Mouse (Mus musculus) neural tube, embryonic 13.5 days (tissue): ENCODE data around the gene Vmn1r214. TPM values are rescaled to one million over a fixed set of nuclear protein-coding genes. Genes with fewer than 3 reads are reported as not detected.

ENCODE experiments used
- ATAC-seq: fragments of 200-750 bp; cut with Nextera tagmentation; 2 replicates; pipeline ENCODE4 v1.8.0; 2017; ENCODE audit warnings: low read depth, mild to moderate bottlenecking, moderate TSS enrichment, moderate library complexity
- H3K27ac ChIP-seq: fragments of 300-500 bp; sonication (generic); replicated peaks from 2 replicates; pipeline ENCODE4 v1.5.1; 2015; ENCODE audit warnings: moderate library complexity, mild to moderate bottlenecking, inconsistent platforms
- H3K27me3 ChIP-seq: fragments of 300-500 bp; sonication (generic); 2 replicates; pipeline ENCODE4 v1.6.1; 2015; ENCODE audit warnings: mild to moderate bottlenecking, inconsistent platforms
- H3K36me3 ChIP-seq: fragments of 300-500 bp; sonication (generic); 2 replicates; pipeline ENCODE4 v1.6.1; 2015; ENCODE audit warnings: mild to moderate bottlenecking, inconsistent platforms
- H3K4me1 ChIP-seq: fragments of 300-500 bp; sonication (generic); replicated peaks from 2 replicates; pipeline ENCODE4 v1.6.1; 2015; ENCODE audit warnings: inconsistent platforms
- H3K4me2 ChIP-seq: fragments of 300-500 bp; sonication (generic); 2 replicates; pipeline ENCODE4 v1.6.1; 2015; ENCODE audit warnings: inconsistent platforms, mild to moderate bottlenecking, moderate library complexity
- H3K4me3 ChIP-seq: fragments of 300-500 bp; sonication (generic); 2 replicates; pipeline ENCODE4 v1.5.1; 2015; ENCODE audit warnings: mild to moderate bottlenecking, inconsistent platforms
- H3K9ac ChIP-seq: fragments of 300-500 bp; sonication (generic); 2 replicates; pipeline ENCODE4 v1.6.1; 2015; ENCODE audit warnings: moderate library complexity, mild to moderate bottlenecking, inconsistent platforms
- H3K9me3 ChIP-seq: fragments of 300-500 bp; sonication (generic); 2 replicates; pipeline ENCODE4 v1.6.1; 2016; ENCODE audit warnings: inconsistent platforms
- WGBS: fragments of 180-500 bp; shearing (Covaris S2); methylation state at CpG from one replicate; pipeline ENCODE4 v1.1.7; 2015; 5-methylcytosine and 5-hydroxymethylcytosine counted together
- polyA plus RNA-seq: library from polyadenylated mRNA; unstranded; fragments of >200 nt; fragmentation: Nextera tagmentation; extraction: Ambion mirVana; gene quantifications from 2 replicates; pipeline ENCODE4 v1.2.1, GENCODE M21; 2015

Gene Vmn1r214
- polyA plus RNA-seq, result not detected in 2 replicates

DNA sequence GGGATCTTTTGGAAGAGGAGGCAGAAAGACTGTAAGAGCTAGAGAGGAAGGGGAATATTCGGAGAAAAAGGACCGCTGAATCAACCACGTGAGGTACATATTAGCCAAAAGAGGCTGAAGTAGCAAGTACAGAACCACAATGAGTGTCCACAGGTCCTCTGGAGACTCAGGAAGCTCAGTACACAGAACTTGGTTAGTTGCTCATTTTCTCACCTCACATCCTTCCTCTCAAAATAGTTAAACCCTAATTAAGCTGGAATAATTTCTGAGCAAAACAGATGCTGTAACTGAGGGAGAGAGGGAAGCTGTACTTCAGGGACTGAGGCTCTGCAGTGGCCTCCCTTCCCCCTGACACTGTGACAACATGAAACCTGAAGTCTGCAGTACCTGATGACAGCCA lies at the start of gene Vmn1r214:
Gene Vmn1r214 (plus strand): TSS at position 301 of the 400 bp plus-strand sequence.
- Histone ChIP-seq H3K4me2 (no peak within 1 kb of the TSS), H3K9ac (no peak within 1 kb of the TSS), H3K9me3 (no peaks in the 10 kb centered on the region), H3K4me1 (no peaks in the 10 kb centered on the region), H3K4me3 (no peak within 1 kb of the TSS), H3K36me3 (no peaks in the 10 kb centered on the region), H3K27me3 (no peaks in the 10 kb centered on the region), H3K27ac (no peak within 1 kb of the TSS)
- 76% methylated on average over 3 of the region's 3 CpGs for WGBS
- ATAC-seq, result no peak

DNA sequence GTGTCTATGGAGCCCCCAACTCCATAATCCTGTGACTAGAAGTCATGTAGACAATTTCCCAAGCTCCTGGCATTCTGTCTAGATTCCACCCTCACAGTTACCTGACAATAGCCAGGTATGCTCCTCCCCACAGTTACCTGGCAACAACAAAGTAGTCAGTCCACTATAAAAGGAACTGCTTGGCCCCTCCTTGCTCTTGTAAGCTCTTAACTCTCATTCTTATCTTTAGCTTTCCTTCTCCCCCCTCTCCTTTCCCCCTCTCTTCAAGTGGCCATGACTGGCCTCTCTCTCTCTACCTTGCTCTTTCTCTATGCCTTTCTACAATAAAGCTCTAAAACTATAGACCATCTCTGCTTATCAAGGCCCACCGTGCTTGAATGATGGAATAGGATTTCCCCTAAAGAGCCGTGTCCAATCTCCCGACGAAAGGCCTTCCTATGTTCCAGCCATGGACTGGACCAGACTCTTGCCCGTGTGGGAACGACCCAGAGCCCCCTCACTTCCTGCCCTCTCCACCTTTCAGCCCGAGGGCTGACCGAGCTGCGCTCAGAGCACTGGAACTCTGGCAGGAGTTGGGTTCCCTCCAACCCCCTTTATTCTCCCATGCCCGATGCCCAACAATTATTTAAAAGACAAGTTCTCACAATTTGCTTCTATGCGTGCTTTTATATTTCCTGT lies 39.9 kb upstream of the Vmn1r214 start:
- ATAC-seq, result no peak
- 93% methylated on average over 11 of the region's 11 CpGs for WGBS
- no peaks in the 10 kb centered on the region for H3K27me3 ChIP-seq

GRCm38 (mm10) chr13:22992178-22992700 lies 38.0 kb upstream of the Vmn1r214 start:
- Histone ChIP-seq H3K4me1 (no peaks in the 10 kb centered on the region), H3K9me3 (no peaks in the 10 kb centered on the region), H3K9ac (no peak overlapping the region), H3K27me3 (no peaks in the 10 kb centered on the region), H3K4me3 (no peak overlapping the region), H3K27ac (no peak overlapping the region), H3K36me3 (no peaks in the 10 kb centered on the region), H3K4me2 (no peak overlapping the region)
- no peak for ATAC-seq
- 29% methylated on average over 1 of the region's 1 CpGs for WGBS

More for the DNA sequence above, 39.9 kb upstream of the Vmn1r214 start:
- Histone ChIP-seq H3K4me2 (no peak overlapping the region), H3K9ac (no peak overlapping the region), H3K27ac (no peak overlapping the region), H3K9me3 (no peaks in the 10 kb centered on the region), H3K4me3 (no peak overlapping the region), H3K36me3 (no peaks in the 10 kb centered on the region), H3K4me1 (no peaks in the 10 kb centered on the region)

GRCm38 (mm10) chr13:22992721-22993120 lies 37.5 kb upstream of the Vmn1r214 start:
- Histone ChIP-seq H3K27ac (no peak overlapping the region), H3K9me3 (no peaks in the 10 kb centered on the region), H3K9ac (no peak overlapping the region), H3K27me3 (no peaks in the 10 kb centered on the region), H3K4me1 (no peaks in the 10 kb centered on the region), H3K36me3 (no peaks in the 10 kb centered on the region), H3K4me3 (no peak overlapping the region), H3K4me2 (no peak overlapping the region)
- ATAC-seq, result no peak
- 43% methylated on average over 2 of the region's 2 CpGs for WGBS

GRCm38 (mm10) chr13:23007356-23007755 lies 22.9 kb upstream of the Vmn1r214 start, which contains the start of gene Vmn1r213:
Gene Vmn1r213, plus strand, starts transcription at chr13:23007656.
- Histone ChIP-seq H3K27ac (no peak within 1 kb of the TSS), H3K4me1 (no peaks in the 10 kb centered on the region), H3K9ac (no peak within 1 kb of the TSS), H3K36me3 (no peaks in the 10 kb centered on the region), H3K4me2 (no peak within 1 kb of the TSS), H3K27me3 (no peaks in the 10 kb centered on the region), H3K9me3 (no peaks in the 10 kb centered on the region), H3K4me3 (no peak within 1 kb of the TSS)
- WGBS, result 82% methylated on average over 1 of the region's 1 CpGs
- no peak for ATAC-seq

GRCm38 (mm10) chr13:23018158-23018557 lies 12.1 kb upstream of the Vmn1r214 start:
- H3K4me3 ChIP-seq, result no peak overlapping the region
- no peaks in the 10 kb centered on the region for H3K36me3 ChIP-seq
- ATAC-seq, result no peak
- no peaks in the 10 kb centered on the region for H3K4me1 ChIP-seq
- no peak overlapping the region for H3K4me2 ChIP-seq
- no peak overlapping the region for H3K9ac ChIP-seq
- H3K27me3 ChIP-seq, result no peaks in the 10 kb centered on the region
- no peak overlapping the region for H3K27ac ChIP-seq
- H3K9me3 ChIP-seq, result no peaks in the 10 kb centered on the region

GRCm38 (mm10) chr13:23024812-23025211 lies 5.4 kb upstream of the Vmn1r214 start:
- Histone ChIP-seq H3K36me3 (no peaks in the 10 kb centered on the region), H3K9me3 (no peaks in the 10 kb centered on the region), H3K9ac (no peak overlapping the region), H3K27ac (no peak overlapping the region), H3K27me3 (no peaks in the 10 kb centered on the region), H3K4me2 (no peak overlapping the region), H3K4me1 (no peaks in the 10 kb centered on the region), H3K4me3 (no peak overlapping the region)
- no peak for ATAC-seq

- Histone ChIP-seq H3K27ac (no peak overlapping the region), H3K9me3 (no peaks in the 10 kb centered on the region), H3K4me1 (no peaks in the 10 kb centered on the region), H3K9ac (no peak overlapping the region), H3K4me3 (no peak overlapping the region), H3K4me2 (no peak overlapping the region), H3K27me3 (no peaks in the 10 kb centered on the region), H3K36me3 (no peaks in the 10 kb centered on the region)
- 44% methylated on average over 1 of the region's 1 CpGs for WGBS
- no peak for ATAC-seq
These were observed 27.6 kb downstream of the Vmn1r214 start for GRCm38 (mm10) chr13:23057778-23058177.

DNA sequence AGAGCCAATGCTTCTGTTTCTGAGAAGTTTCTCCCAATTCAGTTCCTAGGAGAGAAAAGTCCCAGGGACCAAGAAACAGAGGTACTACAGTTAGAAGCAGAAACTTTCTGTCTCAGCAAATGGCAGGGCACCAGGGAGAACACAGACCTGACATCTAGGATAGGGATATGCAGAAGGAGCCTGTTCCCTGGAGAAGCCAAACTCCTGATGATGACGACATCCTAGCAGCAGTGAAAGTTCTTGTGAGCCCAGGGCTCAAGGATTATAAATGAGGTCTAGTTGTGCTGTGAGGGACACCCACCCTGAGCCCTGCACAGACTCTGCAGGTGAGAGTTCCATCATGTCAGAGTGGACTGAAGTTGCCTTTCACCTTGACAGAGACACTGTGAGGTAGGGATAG lies 37.5 kb downstream of the Vmn1r214 start, which contains the start of gene Vmn1r215:
Gene Vmn1r215 (plus strand): TSS at position 301 of the 400 bp plus-strand sequence.
- Histone ChIP-seq H3K4me1 (no peaks in the 10 kb centered on the region), H3K4me3 (no peak within 1 kb of the TSS), H3K9me3 (no peaks in the 10 kb centered on the region), H3K27ac (no peak within 1 kb of the TSS), H3K4me2 (no peak within 1 kb of the TSS), H3K36me3 (no peaks in the 10 kb centered on the region), H3K27me3 (no peaks in the 10 kb centered on the region), H3K9ac (no peak within 1 kb of the TSS)
- WGBS, result 71% methylated on average over 1 of the region's 1 CpGs
- ATAC-seq, result no peak

DNA sequence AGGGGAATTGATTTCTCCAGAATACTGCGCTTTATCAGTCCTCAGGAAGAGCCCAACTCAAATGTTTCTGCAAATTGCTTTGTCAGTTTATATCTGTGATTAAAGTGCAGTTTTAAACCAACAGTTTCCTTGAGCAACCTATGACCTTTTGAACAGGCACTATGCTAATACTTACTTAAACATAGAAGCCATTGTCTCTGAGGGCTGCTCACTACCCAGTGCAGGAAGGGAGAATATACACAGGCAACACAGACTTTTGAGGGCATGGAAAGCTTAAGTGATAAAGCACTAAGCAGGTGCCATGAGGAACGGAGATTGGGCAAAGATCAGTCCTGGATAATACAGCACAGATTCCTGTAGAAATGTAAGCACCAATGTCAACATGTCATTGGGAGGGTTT lies 39.1 kb downstream of the Vmn1r214 start:
- no peaks in the 10 kb centered on the region for H3K9me3 ChIP-seq
- H3K4me3 ChIP-seq, result no peak overlapping the region
- H3K4me1 ChIP-seq, result no peaks in the 10 kb centered on the region
- no peak overlapping the region for H3K27ac ChIP-seq
- ATAC-seq, result no peak
- WGBS, result 91% methylated on average over 2 of the region's 2 CpGs
- H3K36me3 ChIP-seq, result no peaks in the 10 kb centered on the region
- no peak overlapping the region for H3K4me2 ChIP-seq
- H3K27me3 ChIP-seq, result no peaks in the 10 kb centered on the region
- H3K9ac ChIP-seq, result no peak overlapping the region
